Mouse (Mus musculus) CD4-positive, CD25-positive, alpha-beta regulatory T cell, adult 4 months (primary cell): ENCODE measurements around the gene Apol9b. TPM values are rescaled to one million over a fixed set of nuclear protein-coding genes. Genes with fewer than 3 reads are reported as not detected.
A peak's percentile ranks its signal among the peaks of the same experiment; 100 is the strongest.

Source experiments
- ATAC-seq: one replicate; pipeline ENCODE4 v1.8.0; 2017
- polyA plus RNA-seq, 2 experiments: library from polyadenylated mRNA; unstranded; fragments of 100-300 nt; shearing (Covaris generic); gene quantifications; one replicate each; pipeline ENCODE4 v1.2.1; 2017

Apol9b gene
- polyA plus RNA-seq, 2 experiments from 2014 or later, result 50.3 to 80.6 TPM

- no peak for ATAC-seq
Observed at GRCm38 (mm10) chr15:77748414-77748813, 19.6 kb downstream of the Apol9b start.

DNA sequence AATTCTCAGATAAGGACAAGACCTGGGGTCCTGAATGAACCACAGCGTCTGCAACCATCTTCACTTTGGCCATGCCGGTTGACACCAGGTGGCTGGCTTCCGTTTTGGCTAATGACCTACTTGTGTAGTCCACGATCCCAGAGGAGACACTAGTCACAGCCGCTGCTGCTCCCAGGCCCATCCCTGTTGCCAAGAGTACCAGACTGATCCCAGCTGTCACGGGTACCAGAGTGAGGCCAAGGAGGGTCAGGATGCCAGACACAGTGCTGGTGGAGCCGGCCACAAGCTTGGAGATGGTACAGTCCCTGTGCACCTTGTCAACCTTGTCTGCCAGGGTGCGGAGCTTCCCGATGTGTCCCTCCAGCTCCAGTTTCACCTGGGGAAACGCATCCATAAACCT, 20.9 kb downstream of the Apol9b start:
- no peak for ATAC-seq

GRCm38 (mm10) chr15:77750461-77750860, 21.6 kb downstream of the Apol9b start:
- ATAC-seq, result peak; percentile 85

DNA sequence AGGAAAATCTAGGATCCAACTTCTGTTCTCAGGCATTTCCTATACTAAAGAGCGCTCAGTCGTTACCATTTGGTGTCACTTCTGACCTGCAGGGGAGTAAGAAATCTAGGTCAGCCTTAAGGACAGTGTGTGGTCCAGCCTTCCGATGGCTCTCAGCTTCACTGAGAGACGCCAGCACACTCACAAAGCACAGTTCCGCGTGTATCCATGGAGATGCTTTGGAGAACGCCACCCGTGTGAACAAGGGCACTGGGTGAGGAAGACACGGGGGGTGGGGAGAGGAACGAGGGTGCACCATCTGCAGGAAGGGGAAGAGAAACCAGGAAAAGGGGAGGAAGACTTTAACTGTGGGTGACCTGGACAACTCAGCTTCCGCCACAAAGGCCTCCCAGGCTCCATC, 23.6 kb downstream of the Apol9b start:
- no peak for ATAC-seq

- ATAC-seq, result no peak
Observed at GRCm38 (mm10) chr15:77755132-77755531, 26.3 kb downstream of the Apol9b start.

GRCm38 (mm10) chr15:77756081-77756480, 27.2 kb downstream of the Apol9b start:
- no peak for ATAC-seq

- peak; percentile 79 for ATAC-seq
Observed at GRCm38 (mm10) chr15:77756848-77757247, 28.0 kb downstream of the Apol9b start, which contains the start of gene Apol8. Gene Apol8 (minus strand): TSS chr15:77757003.

- ATAC-seq, result no peak
Observed at GRCm38 (mm10) chr15:77757586-77758226, 28.9 kb downstream of the Apol9b start.

DNA sequence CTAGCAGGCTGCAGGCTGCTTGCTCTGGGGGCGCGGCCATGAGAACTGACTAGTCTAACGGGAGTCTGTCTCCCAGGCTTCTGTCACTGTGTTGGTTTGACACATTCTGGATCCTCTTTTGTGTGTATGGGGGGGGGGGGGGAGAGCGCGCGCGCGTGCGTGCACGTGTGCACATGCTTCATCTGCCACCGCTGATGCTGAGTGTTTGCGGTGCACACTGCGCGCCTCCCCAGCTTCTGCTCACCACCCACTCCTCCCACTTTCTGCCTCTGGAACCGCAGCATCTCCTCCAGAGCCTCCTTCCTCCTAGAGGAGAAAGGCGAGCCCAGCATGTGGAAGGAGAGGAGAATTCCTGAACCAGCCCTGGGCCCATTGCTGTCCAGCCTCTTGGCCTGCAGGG, 31.2 kb downstream of the Apol9b start:
- ATAC-seq, result no peak

DNA sequence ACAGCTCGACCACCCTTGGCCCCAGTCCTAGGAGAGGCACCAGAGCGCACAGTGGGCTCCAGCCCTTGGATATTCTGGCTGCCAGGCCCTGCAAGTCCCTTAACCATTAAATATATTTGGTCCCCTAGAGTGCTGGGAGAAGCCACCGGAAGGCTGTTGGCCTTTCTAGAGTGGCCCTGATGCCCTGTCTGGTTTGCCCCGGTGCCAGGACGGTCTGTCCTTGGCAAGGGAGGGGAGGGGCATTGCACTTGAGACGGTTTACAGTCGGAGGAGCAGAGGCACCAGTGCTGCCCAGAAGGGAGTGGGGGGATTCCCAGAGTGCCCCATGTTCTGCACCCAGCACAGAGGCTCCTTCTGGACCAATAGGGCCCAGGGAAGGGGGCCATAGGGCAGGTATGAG, 32.2 kb downstream of the Apol9b start:
- no peak for ATAC-seq

DNA sequence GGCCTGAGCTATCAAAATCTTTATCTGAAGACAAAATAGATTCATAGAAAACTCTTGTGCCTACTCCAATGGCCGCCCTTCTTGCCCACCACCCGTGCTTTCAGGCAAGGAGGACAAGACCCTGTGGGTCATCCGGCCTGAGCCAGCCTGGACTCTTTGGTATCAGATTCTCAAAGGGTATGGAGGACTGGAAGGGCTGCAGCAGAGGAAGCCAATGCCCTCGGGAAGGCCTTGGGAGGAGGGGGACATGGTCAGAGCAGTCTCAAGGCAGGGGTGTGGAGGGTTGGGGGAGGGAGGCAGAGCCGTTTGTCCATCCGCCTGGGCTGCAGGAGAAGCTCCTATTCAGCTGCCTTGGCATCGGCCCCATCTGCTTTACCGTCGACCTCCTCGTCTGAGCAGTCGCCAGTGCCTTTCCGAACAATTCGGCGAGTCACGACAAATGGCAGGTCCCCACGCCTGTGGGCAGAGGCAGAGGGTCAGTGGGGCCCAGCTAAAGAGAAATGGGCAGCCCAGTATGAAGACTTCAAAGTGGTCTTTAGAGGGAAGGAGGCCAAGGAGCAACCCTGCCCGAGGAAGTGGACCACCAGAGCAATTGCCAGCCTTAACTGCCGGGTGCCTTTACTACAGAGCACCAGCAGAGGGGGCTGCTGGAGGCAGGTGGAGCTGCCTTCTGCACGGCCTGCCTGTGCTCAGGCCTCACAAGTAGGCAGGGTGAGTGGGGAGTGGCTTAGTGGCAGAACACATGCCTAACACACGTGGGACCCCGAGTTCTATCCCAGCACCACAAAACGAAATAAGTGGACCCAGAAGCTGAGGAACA, 32.9 kb downstream of the Apol9b start:
- ATAC-seq, result peak; percentile 53

DNA sequence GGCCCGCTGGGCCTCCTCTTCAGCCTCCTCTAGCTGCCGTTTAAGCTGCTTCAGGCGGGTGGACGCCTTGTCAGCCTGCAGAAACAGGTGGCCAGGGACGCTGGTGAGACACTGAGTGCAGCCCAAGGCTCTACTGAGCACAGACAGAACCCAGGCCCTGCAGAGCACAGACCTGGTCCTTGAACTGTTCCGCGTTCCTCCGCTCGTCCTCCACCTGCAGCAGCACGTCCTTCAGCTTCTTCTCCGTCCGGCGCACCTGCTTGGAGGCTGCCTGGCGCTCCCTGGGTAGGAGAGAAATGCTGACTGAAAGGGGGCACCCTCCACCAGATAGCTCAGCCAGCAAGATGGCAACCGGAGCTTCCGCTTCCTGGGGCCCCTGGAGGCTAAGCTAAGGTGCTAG, 34.2 kb downstream of the Apol9b start:
- no peak for ATAC-seq

DNA sequence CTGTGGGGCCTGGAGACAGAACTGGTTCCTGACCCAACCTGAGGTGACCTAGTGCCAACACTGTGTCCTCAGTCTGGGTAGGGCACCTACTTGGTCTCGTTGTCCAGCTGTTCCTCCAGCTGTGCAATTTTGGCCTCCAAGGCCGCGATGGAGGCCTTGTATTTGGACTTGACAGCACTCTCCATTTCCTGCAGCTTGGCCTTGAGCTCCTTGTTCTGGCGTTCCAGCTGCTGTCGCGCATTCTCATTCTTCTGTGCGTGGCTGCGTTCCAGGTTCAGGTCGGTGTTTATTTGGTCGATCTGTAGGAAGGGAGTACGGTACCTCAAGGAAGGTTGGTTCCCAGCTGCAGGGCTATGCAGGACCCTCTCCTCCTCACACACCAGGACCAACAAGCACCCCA, 34.9 kb downstream of the Apol9b start:
- ATAC-seq, result no peak

- no peak for ATAC-seq
Observed at GRCm38 (mm10) chr15:77764391-77765006, 35.7 kb downstream of the Apol9b start.

- no peak for ATAC-seq
Observed at GRCm38 (mm10) chr15:77765484-77766093, 36.8 kb downstream of the Apol9b start.

DNA sequence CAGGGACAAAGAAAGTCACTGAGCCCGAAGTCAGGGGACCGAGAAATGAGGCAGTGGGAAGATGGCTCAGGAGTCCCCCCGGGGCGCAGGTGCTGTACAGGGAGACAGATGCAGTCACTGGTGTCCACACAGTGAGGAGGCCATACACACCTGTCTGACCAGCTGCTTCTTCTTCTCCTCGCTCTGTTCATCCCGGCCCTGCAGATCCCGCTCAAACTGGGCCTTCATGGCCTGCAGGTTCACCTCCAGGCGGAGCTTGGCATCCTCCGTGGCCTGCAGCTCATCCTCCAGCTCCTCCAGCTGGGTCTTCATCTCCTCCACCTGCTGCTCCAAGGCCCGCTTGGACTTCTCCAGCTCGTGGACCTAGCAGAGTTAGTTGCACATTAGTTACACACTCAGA, 38.1 kb downstream of the Apol9b start:
- no peak for ATAC-seq

DNA sequence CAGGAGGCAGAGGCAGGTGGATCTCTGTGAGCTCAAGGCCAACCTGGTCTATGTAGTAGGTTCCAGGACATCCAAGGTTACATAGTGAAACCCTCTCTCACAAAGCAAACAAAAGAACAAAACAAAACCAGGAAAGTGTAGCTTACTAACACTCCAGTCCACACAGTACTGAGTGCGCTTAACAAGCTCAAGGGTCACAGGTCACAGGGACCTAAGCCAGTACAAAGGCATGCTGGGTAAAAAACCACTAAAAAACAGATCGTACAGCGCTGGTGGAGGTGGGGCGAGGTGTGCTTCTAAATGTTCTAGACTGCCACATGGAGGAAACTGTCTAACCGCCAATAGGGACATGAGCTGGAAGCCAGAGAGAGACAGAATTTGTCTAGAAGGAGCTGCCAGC, 41.5 kb downstream of the Apol9b start:
- ATAC-seq, result no peak

- ATAC-seq, result no peak
Observed at GRCm38 (mm10) chr15:77770942-77771341, 42.1 kb downstream of the Apol9b start.

DNA sequence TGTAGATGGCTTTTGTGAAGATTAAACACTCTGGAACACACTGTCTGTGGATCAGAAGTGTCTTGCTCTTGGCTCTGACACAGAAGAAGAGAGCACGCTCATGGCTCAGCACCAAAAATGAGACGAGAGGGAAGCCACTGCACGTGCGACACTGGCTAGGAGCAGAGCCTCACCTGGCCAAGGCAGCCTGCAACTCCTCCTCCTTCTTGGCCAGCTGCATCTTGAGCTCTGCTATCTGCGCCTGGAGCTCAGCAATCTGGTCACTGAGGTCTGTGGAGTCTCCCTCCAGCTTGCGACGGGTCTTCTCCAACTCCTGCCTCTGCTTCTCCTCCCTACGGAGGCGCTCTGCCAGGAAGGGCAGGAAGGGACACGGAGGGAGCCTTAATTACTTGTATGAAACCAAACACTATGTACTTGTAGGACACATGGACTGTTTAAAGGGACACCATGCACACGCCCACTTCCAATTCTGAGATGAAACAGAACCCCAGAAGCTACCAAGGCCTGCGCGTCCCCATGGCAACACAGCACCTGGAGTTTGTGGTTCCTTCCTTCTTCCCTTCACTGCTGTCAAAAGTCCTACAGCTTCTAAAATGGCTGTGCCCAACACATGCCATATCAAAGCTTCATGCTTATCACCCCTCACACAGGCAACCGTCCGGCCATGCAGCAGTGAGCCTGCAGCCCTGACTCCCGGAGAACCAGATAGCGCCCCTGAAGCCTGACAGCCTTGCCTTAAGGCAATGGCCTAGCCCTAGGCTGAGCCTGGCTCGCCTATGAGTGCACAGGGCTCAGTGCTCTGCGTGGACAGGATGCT, 44.5 kb downstream of the Apol9b start:
- no peak for ATAC-seq

GRCm38 (mm10) chr15:77774303-77774702, 45.5 kb downstream of the Apol9b start:
- ATAC-seq, result no peak

- peak; percentile 62 for ATAC-seq
Observed at GRCm38 (mm10) chr15:77775186-77775963, 46.5 kb downstream of the Apol9b start.
